Mouse (Mus musculus) limb, embryonic 15.5 days (tissue): ENCODE measurements around the gene 1700125H20Rik. TPM values are rescaled to one million over a fixed set of nuclear protein-coding genes. Genes with fewer than 3 reads are reported as not detected.
"Not testable (repeated sequence)": the region's sequence is repeated elsewhere in the genome, so short reads cannot be mapped to it uniquely, and the experiment has no call there.

ENCODE experiments used
- ATAC-seq: fragments of 200-750 bp; cut with Nextera tagmentation; 2 replicates; pipeline ENCODE4 v1.8.0; 2017; ENCODE audit warnings: low read depth, moderate TSS enrichment; ENCODE audit not compliant: insufficient number of reproducible peaks, low FRiP score, low TSS enrichment
- H3K27ac ChIP-seq: fragments of 300-500 bp; sonication (generic); 2 replicates; pipeline ENCODE4 v1.5.1; 2015; ENCODE audit warnings: moderate library complexity, mild to moderate bottlenecking, inconsistent platforms
- H3K27me3 ChIP-seq: fragments of 300-500 bp; sonication (generic); 2 replicates; pipeline ENCODE4 v1.6.1; 2015; ENCODE audit warnings: inconsistent platforms
- H3K36me3 ChIP-seq: fragments of 300-500 bp; sonication (generic); 2 replicates; pipeline ENCODE4 v1.6.1; 2015; ENCODE audit warnings: inconsistent platforms
- H3K4me1 ChIP-seq: fragments of 300-500 bp; sonication (generic); 2 replicates; pipeline ENCODE4 v1.6.1; 2015; ENCODE audit warnings: inconsistent platforms
- H3K4me2 ChIP-seq: fragments of 300-500 bp; sonication (generic); 2 replicates; pipeline ENCODE4 v1.6.1; 2015; ENCODE audit warnings: mild to moderate bottlenecking, inconsistent platforms
- H3K4me3 ChIP-seq: fragments of 300-500 bp; sonication (generic); 2 replicates; pipeline ENCODE4 v1.5.1; 2015; ENCODE audit warnings: mild to moderate bottlenecking, inconsistent platforms
- H3K9ac ChIP-seq: fragments of 300-500 bp; sonication (generic); 2 replicates; pipeline ENCODE4 v1.6.1; 2015; ENCODE audit warnings: inconsistent platforms
- H3K9me3 ChIP-seq: fragments of 300-500 bp; sonication (generic); 2 replicates; pipeline ENCODE4 v1.6.1; 2016; ENCODE audit warnings: inconsistent platforms
- WGBS: fragments of 180-500 bp; shearing (Covaris S2); methylation state at CpG from one replicate; pipeline ENCODE4 v1.1.7; 2015; 5-methylcytosine and 5-hydroxymethylcytosine counted together
- polyA plus RNA-seq: library from polyadenylated mRNA; unstranded; fragments of >200 nt; fragmentation: Nextera tagmentation; extraction: Ambion mirVana; gene quantifications from 2 replicates; pipeline ENCODE4 v1.2.1, GENCODE M21; 2015

1700125H20Rik gene
- polyA plus RNA-seq, 1 experiment from 2014 or later = 0.46 TPM

- H3K27me3 ChIP-seq, H3K36me3 ChIP-seq, ATAC-seq, H3K9me3 ChIP-seq, H3K4me1 ChIP-seq, H3K4me3 ChIP-seq, H3K9ac ChIP-seq, H3K27ac ChIP-seq, H3K4me2 ChIP-seq: not testable (repeated sequence)
- WGBS = 88% methylated on average over 1 of the region's 1 CpGs
These were observed 7.2 kb upstream of the 1700125H20Rik start for GRCm38 (mm10) chr11:85163014-85163413.

- H3K4me3 ChIP-seq = no peak overlapping the region
- H3K9ac ChIP-seq = no peak overlapping the region
- ATAC-seq = no peak
- H3K4me2 ChIP-seq = no peak overlapping the region
- H3K27ac ChIP-seq = no peak overlapping the region
- no peaks in the 10 kb centered on the region for H3K9me3 ChIP-seq
- H3K4me1 ChIP-seq = no peaks in the 10 kb centered on the region
- no peaks in the 10 kb centered on the region for H3K27me3 ChIP-seq
- no peaks in the 10 kb centered on the region for H3K36me3 ChIP-seq
These were observed 5.8 kb upstream of the 1700125H20Rik start for GRCm38 (mm10) chr11:85164371-85164770.

GRCm38 (mm10) chr11:85167503-85167902 lies 2.7 kb upstream of the 1700125H20Rik start:
- Histone ChIP-seq H3K4me2 (no peak overlapping the region), H3K27ac (no peak overlapping the region), H3K4me3 (no peak overlapping the region), H3K9me3 (no peaks in the 10 kb centered on the region), H3K27me3 (no peaks in the 10 kb centered on the region), H3K9ac (no peak overlapping the region), H3K4me1 (no peaks in the 10 kb centered on the region), H3K36me3 (no peaks in the 10 kb centered on the region)
- WGBS = 81% methylated on average over 1 of the region's 1 CpGs
- ATAC-seq = no peak

- no peaks in the 10 kb centered on the region for H3K27me3 ChIP-seq
- 24% methylated on average over 2 of the region's 2 CpGs for WGBS
- no peaks in the 10 kb centered on the region for H3K4me1 ChIP-seq
- H3K9ac ChIP-seq = no peak overlapping the region
- H3K27ac ChIP-seq = no peak overlapping the region
- H3K4me3 ChIP-seq = no peak overlapping the region
- H3K4me2 ChIP-seq = no peak overlapping the region; the same call in 1 of the 2 replicates
- no peaks in the 10 kb centered on the region for H3K36me3 ChIP-seq
- no peak for ATAC-seq
- H3K9me3 ChIP-seq = no peaks in the 10 kb centered on the region
These were observed 629 bp downstream of the 1700125H20Rik start for GRCm38 (mm10) chr11:85170833-85171232.

- Histone ChIP-seq H3K27ac (no peak overlapping the region), H3K27me3 (no peaks in the 10 kb centered on the region), H3K9me3 (no peaks in the 10 kb centered on the region), H3K36me3 (no peaks in the 10 kb centered on the region), H3K4me1 (no peaks in the 10 kb centered on the region), H3K4me2 (no peak overlapping the region), H3K9ac (no peak overlapping the region), H3K4me3 (no peak overlapping the region)
- ATAC-seq = no peak
- WGBS = 81% methylated on average over 3 of the region's 3 CpGs
These were observed 5.7 kb downstream of the 1700125H20Rik start for GRCm38 (mm10) chr11:85175941-85176340.

GRCm38 (mm10) chr11:85177761-85178160 lies 7.6 kb downstream of the 1700125H20Rik start:
- Histone ChIP-seq H3K27ac (no peak overlapping the region), H3K4me2 (no peak overlapping the region), H3K4me3 (no peak overlapping the region), H3K9ac (no peak overlapping the region), H3K27me3 (no peaks in the 10 kb centered on the region), H3K36me3 (no peaks in the 10 kb centered on the region), H3K4me1 (peaks cover 4% of the 10 kb centered on the region; the same call in 1 of the 2 replicates), H3K9me3 (no peaks in the 10 kb centered on the region)
- WGBS = 75% methylated on average over 6 of the region's 6 CpGs
- no peak for ATAC-seq

- no peak for ATAC-seq
- Histone ChIP-seq H3K9ac (no peak overlapping the region), H3K27ac (no peak overlapping the region), H3K27me3 (no peaks in the 10 kb centered on the region), H3K36me3 (no peaks in the 10 kb centered on the region), H3K9me3 (no peaks in the 10 kb centered on the region), H3K4me3 (no peak overlapping the region), H3K4me1 (peaks cover 9% of the 10 kb centered on the region; the same call in 1 of the 2 replicates), H3K4me2 (no peak overlapping the region)
- 87% methylated on average over 4 of the region's 4 CpGs for WGBS
These were observed 8.2 kb downstream of the 1700125H20Rik start for GRCm38 (mm10) chr11:85178413-85178812.

- no peaks in the 10 kb centered on the region for H3K27me3 ChIP-seq
- H3K9ac ChIP-seq = peak overlapping the region; percentile 46
- 5% methylated on average over 20 of the region's 20 CpGs for WGBS
- H3K36me3 ChIP-seq = no peaks in the 10 kb centered on the region
- H3K9me3 ChIP-seq = no peaks in the 10 kb centered on the region
- peak overlapping the region; percentile 74 for H3K4me2 ChIP-seq
- peak overlapping the region; percentile 51; the same call in 1 of the 2 replicates for H3K27ac ChIP-seq
- peak overlapping the region; percentile 42 for H3K4me3 ChIP-seq
- peak; percentile 82 for ATAC-seq
- H3K4me1 ChIP-seq = peaks cover 9% of the 10 kb centered on the region; the same call in 1 of the 2 replicates
These were observed 12.5 kb downstream of the 1700125H20Rik start for GRCm38 (mm10) chr11:85182617-85183283.

- no peak for ATAC-seq
- Histone ChIP-seq H3K4me1 (peaks cover 9% of the 10 kb centered on the region; the same call in 1 of the 2 replicates), H3K36me3 (peaks cover under 1% of the 10 kb centered on the region; the same call in 1 of the 2 replicates), H3K4me3 (peak overlapping the region; percentile 42), H3K9me3 (no peaks in the 10 kb centered on the region), H3K27me3 (no peaks in the 10 kb centered on the region), H3K27ac (peak overlapping the region; percentile 51; the same call in 1 of the 2 replicates), H3K4me2 (peak overlapping the region; percentile 74), H3K9ac (peak overlapping the region; percentile 46)
- 21% methylated on average over 13 of the region's 13 CpGs for WGBS
These were observed 13.1 kb downstream of the 1700125H20Rik start for GRCm38 (mm10) chr11:85183284-85183779.

- no peak for ATAC-seq
- H3K36me3 ChIP-seq = peaks cover 8% of the 10 kb centered on the region; the same call in 1 of the 2 replicates
- 65% methylated on average over 5 of the region's 5 CpGs for WGBS
These were observed 13.9 kb downstream of the 1700125H20Rik start for GRCm38 (mm10) chr11:85184082-85184481.

GRCm38 (mm10) chr11:85184839-85185238 lies 14.6 kb downstream of the 1700125H20Rik start:
- Histone ChIP-seq H3K9me3 (no peaks in the 10 kb centered on the region), H3K27me3 (no peaks in the 10 kb centered on the region), H3K4me2 (no peak overlapping the region), H3K36me3 (peaks cover 13% of the 10 kb centered on the region; the same call in 1 of the 2 replicates), H3K9ac (no peak overlapping the region), H3K27ac (no peak overlapping the region), H3K4me3 (no peak overlapping the region), H3K4me1 (peaks cover 9% of the 10 kb centered on the region; the same call in 1 of the 2 replicates)
- ATAC-seq = no peak
- WGBS = 87% methylated on average over 6 of the region's 6 CpGs

More at GRCm38 (mm10) chr11:85184082-85184481, 13.9 kb downstream of the 1700125H20Rik start:
- H3K27ac ChIP-seq = no peak overlapping the region
- no peak overlapping the region for H3K9ac ChIP-seq
- H3K4me2 ChIP-seq = no peak overlapping the region
- no peak overlapping the region for H3K4me3 ChIP-seq
- H3K9me3 ChIP-seq = no peaks in the 10 kb centered on the region
- H3K4me1 ChIP-seq = peaks cover 9% of the 10 kb centered on the region; the same call in 1 of the 2 replicates
- H3K27me3 ChIP-seq = no peaks in the 10 kb centered on the region

GRCm38 (mm10) chr11:85189110-85189509 lies 18.9 kb downstream of the 1700125H20Rik start:
- Histone ChIP-seq H3K27me3 (no peaks in the 10 kb centered on the region), H3K36me3 (peaks cover 49% of the 10 kb centered on the region), H3K4me2 (no peak overlapping the region), H3K4me1 (no peaks in the 10 kb centered on the region), H3K9me3 (no peaks in the 10 kb centered on the region), H3K9ac (no peak overlapping the region), H3K4me3 (no peak overlapping the region), H3K27ac (no peak overlapping the region)
- ATAC-seq = no peak
- 94% methylated on average over 4 of the region's 4 CpGs for WGBS
